Mouse (Mus musculus) intestine, embryonic 14.5 days (tissue): ENCODE data around the gene Wdr48. TPM values are rescaled to one million over a fixed set of nuclear protein-coding genes. Genes with fewer than 3 reads are reported as not detected.
A peak's percentile ranks its signal among the peaks of the same experiment; 100 is the strongest.

Experiments
- ATAC-seq: fragments of 200-750 bp; cut with Nextera tagmentation; replicated peaks from 2 replicates; pipeline ENCODE4 v1.8.0; 2017; ENCODE audit warnings: low read depth, moderate number of reproducible peaks, moderate TSS enrichment, moderate library complexity; ENCODE audit not compliant: low FRiP score, low TSS enrichment
- DNase-seq: peaks from one replicate; pipeline ENCODE4 v3.0.0-alpha.2; 2018; ENCODE audit warnings: low spot score
- H3K27ac ChIP-seq: fragments of 300-500 bp; sonication (generic); 2 replicates; pipeline ENCODE4 v1.5.1; 2014; ENCODE audit warnings: low read depth, mild to moderate bottlenecking, control low read depth
- H3K27me3 ChIP-seq: fragments of 300-500 bp; sonication (generic); replicated peaks from 2 replicates; pipeline ENCODE4 v1.6.1; 2014; ENCODE audit warnings: low read length, control low read depth; ENCODE audit not compliant: control insufficient read depth, insufficient read depth
- H3K36me3 ChIP-seq: fragments of 300-500 bp; sonication (generic); 2 replicates; pipeline ENCODE4 v1.6.1; 2014; ENCODE audit warnings: low read length, control low read depth; ENCODE audit not compliant: control insufficient read depth, insufficient read depth
- H3K4me1 ChIP-seq: fragments of 300-500 bp; sonication (generic); replicated peaks from 2 replicates; pipeline ENCODE4 v1.6.1; 2014; ENCODE audit warnings: low read length, control low read depth, mixed read lengths; ENCODE audit not compliant: control insufficient read depth, insufficient read depth
- H3K4me2 ChIP-seq: fragments of 300-500 bp; sonication (generic); 2 replicates; pipeline ENCODE4 v1.6.1; 2014; ENCODE audit warnings: low read length
- H3K4me3 ChIP-seq: fragments of 300-500 bp; sonication (generic); 2 replicates; pipeline ENCODE4 v1.5.1; 2014; ENCODE audit warnings: low read depth, low read length, control low read depth, mixed read lengths
- H3K9ac ChIP-seq: fragments of 300-500 bp; sonication (generic); 2 replicates; pipeline ENCODE4 v1.6.1; 2014; ENCODE audit warnings: mild to moderate bottlenecking, low read length
- H3K9me3 ChIP-seq: fragments of 300-500 bp; sonication (generic); 2 replicates; pipeline ENCODE4 v1.6.1; 2016; ENCODE audit warnings: low read length, control low read depth; ENCODE audit not compliant: control insufficient read depth
- WGBS: fragments of 180-500 bp; shearing (Covaris S2); extraction: QIAGEN DNeasy Blood & Tissue Kit; methylation state at CpG from one replicate; pipeline ENCODE4 v1.1.7; 2014; 5-methylcytosine and 5-hydroxymethylcytosine counted together
- polyA plus RNA-seq: library from polyadenylated mRNA; unstranded; fragments of >200 nt; fragmentation: Nextera tagmentation; extraction: Ambion mirVana; gene quantifications from 2 replicates; pipeline ENCODE4 v1.2.1, GENCODE M21; 2014

Wdr48 gene
- polyA plus RNA-seq, 1 experiment from 2014 or later: 49.0 TPM

DNA sequence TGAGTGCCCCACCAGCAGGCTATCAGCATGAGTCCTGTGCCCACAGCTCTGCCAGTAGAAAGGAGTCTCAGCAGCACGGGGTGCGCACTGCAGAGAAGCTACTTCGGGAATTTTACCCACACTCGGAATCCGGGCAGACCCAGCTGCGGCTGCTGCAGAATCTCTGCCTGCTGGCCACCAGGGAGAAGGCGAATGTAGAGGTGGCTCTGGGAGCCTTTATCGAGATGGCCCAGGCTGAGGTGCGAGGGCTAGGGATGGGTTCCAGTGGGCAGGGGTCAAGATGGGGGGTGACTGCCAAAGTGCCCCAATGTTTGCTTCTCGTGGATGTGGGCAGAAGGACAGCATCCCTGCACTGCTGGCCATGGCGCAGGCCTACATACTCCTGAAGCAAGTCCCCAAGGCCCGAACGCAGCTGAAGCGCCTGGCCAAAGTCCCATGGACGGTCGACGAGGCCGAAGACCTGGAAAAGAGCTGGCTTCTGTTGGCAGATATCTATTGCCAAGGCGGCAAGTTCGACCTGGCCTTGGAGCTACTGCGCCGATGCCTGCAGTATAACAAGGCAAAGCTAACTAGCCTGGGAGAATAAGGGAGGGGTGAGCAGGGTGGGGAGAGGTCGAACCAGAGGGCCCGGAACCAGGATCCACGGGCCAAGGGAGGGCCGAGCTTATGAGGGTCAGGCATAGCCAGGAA is 71.7 kb downstream of the Wdr48 start:
- no peak overlapping the region for H3K9ac ChIP-seq
- H3K4me3 ChIP-seq: no peak overlapping the region
- ATAC-seq: no peak
- H3K9me3 ChIP-seq: no peaks in the 10 kb centered on the region
- no peak overlapping the region for H3K4me2 ChIP-seq
- no peaks in the 10 kb centered on the region for H3K27me3 ChIP-seq
- no peaks in the 10 kb centered on the region for H3K36me3 ChIP-seq
- no peak for DNase-seq
- H3K4me1 ChIP-seq: peaks cover 13% of the 10 kb centered on the region; the same call in 1 of the 2 replicates
- no peak overlapping the region for H3K27ac ChIP-seq
- WGBS: 90% methylated on average over 26 of the region's 26 CpGs

DNA sequence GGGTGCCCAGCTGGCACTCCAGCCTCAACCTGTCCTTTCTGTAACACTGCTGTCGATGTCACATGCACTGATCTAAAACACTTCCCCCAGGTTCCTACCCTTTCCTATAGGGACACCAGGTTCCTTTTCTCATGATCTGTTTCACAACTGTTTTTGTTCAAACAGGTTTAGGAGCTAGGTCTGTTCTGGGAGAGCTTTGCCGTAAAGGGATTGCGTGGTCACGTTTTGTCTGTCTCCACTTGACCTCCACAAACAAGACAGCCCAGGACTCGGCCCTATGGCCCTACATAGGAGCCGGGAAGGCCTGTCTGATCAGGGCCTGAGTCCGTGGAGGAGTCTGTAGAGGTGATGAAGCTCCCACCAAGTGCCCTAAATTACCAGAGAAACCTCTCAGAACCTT is 75.1 kb downstream of the Wdr48 start:
- DNase-seq: no peak

DNA sequence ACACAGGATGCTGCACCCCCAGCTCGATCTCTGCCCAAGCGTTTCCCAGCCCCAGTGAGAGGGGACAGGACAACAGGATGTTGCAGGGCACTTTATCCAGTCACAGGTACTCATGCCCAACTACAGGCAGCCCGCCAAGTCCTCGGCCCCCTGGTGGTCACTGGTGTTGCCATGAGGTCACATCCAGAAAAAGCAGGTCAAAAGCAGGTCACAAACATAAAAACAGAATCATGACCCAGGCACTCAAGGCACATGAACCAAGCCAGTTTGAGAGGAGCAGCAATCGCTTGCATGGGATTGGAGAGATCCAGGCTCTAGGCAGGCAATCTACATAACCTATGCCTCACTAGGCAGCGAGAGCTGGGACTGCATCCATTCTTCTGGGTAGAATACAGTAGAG is 75.5 kb downstream of the Wdr48 start:
- DNase-seq (no peak), ATAC-seq (no peak)
- WGBS: 39% methylated on average over 6 of the region's 6 CpGs
- Histone ChIP-seq H3K4me1 (peaks cover 8% of the 10 kb centered on the region; the same call in 1 of the 2 replicates), H3K27me3 (no peaks in the 10 kb centered on the region), H3K27ac (peak overlapping the region; percentile 33; the same call in 1 of the 2 replicates), H3K9ac (no peak overlapping the region), H3K36me3 (peaks cover 27% of the 10 kb centered on the region), H3K9me3 (no peaks in the 10 kb centered on the region), H3K4me2 (no peak overlapping the region), H3K4me3 (no peak overlapping the region)

More for the DNA sequence above, 75.1 kb downstream of the Wdr48 start:
- Histone ChIP-seq H3K4me1 (peaks cover 8% of the 10 kb centered on the region; the same call in 1 of the 2 replicates), H3K36me3 (peaks cover 27% of the 10 kb centered on the region), H3K9me3 (no peaks in the 10 kb centered on the region), H3K27ac (no peak overlapping the region), H3K27me3 (no peaks in the 10 kb centered on the region), H3K9ac (no peak overlapping the region), H3K4me2 (no peak overlapping the region), H3K4me3 (no peak overlapping the region)
- ATAC-seq: no peak
- 78% methylated on average over 7 of the region's 7 CpGs for WGBS

DNA sequence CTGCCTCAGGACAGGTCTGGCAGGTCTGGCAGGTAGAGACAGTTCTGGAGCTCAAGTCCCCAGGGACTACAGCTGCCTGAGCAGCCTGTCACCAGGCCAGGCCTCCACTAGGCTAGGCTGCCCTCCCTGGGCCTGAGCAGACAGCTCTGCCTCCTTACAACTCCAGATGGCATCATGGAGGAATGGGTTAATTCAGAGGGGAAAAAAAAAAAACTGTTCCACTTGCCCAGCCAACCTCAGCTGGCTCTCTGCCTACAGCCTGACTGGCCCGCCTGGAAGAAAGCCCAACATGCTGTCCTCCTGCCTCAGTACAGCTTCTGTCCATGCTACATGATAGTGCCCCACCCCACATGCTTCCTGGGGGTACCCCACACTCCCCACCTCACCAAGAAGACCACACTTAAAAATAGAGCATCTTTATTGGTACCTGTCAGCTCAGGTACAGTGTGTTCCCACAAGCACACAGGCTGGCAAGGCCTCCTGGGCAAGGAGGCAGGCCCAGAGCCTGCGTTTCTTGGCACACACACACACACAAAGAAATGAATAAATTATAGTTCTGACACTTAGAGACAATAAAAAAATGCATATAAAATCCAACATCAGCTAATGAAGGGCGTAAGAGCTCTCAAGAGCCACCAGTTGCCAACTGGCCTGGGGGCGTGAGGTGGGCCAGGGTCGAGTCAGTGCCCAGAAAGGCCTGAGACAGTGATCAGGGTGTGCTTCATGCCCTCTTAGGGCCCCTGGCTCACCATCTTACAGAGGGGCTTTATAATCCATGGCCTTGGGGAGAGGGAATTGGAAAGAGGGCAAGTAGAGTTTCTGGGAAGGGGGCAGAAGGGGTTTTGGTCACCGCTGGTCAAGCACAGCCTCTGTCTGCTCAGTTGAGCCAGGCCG is 76.3 kb downstream of the Wdr48 start:
- WGBS: 84% methylated on average over 7 of the region's 7 CpGs
- Histone ChIP-seq H3K27ac (peak overlapping the region; percentile 33; the same call in 1 of the 2 replicates), H3K36me3 (peaks cover 30% of the 10 kb centered on the region), H3K9me3 (no peaks in the 10 kb centered on the region), H3K4me3 (no peak overlapping the region), H3K4me2 (no peak overlapping the region), H3K9ac (no peak overlapping the region), H3K4me1 (peaks cover 8% of the 10 kb centered on the region; the same call in 1 of the 2 replicates), H3K27me3 (no peaks in the 10 kb centered on the region)
- DNase-seq (no peak), ATAC-seq (no peak)

DNA sequence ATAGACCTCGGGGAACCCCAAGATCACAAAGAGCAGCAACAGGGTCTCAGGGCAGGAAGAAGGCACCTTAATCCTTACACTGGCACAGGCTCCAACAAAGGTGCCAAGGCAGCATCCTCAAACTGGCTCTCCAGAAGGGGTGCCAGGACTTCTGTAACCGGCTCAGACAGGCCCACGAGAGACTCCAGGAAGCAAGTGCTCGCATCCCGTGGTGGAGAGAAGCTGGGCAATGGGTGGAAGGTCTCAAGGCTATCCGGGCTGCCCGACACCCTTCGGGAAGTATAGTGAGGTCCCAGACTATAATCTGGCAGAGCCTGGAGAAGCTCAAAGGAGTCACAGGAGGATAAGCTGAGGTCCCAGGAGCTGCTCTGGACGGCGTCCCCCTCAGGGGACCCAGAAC is 77.5 kb downstream of the Wdr48 start:
- no peak overlapping the region for H3K9ac ChIP-seq
- H3K9me3 ChIP-seq: no peaks in the 10 kb centered on the region
- H3K4me3 ChIP-seq: no peak overlapping the region
- H3K4me1 ChIP-seq: peaks cover 17% of the 10 kb centered on the region
- H3K27me3 ChIP-seq: no peaks in the 10 kb centered on the region
- H3K4me2 ChIP-seq: no peak overlapping the region
- DNase-seq (no peak), ATAC-seq (no peak)
- H3K27ac ChIP-seq: no peak overlapping the region
- peaks cover 30% of the 10 kb centered on the region for H3K36me3 ChIP-seq
- WGBS: 94% methylated on average over 10 of the region's 10 CpGs

DNA sequence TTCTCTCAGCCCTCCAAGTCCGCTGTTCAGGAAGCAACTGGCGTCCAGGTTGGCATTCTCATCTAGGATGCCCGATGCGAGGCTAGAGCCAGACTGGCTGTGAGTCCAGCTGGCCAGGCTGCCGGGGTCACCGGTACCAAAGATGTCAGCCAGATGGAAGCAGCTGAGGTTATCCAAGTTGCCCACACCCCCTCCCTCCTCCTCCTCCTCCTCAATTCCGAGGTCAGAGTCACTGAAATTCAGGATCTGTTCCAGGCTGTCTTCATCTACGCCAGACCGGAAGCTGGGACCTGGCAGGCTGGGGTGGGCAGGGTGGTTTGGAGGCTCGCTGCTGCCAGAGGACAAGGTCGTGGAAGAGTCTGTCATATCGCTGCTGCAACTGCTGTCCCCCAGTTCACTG is 77.9 kb downstream of the Wdr48 start:
- Histone ChIP-seq H3K9ac (no peak overlapping the region), H3K27me3 (no peaks in the 10 kb centered on the region), H3K4me3 (no peak overlapping the region), H3K27ac (no peak overlapping the region), H3K4me1 (peaks cover 21% of the 10 kb centered on the region), H3K4me2 (no peak overlapping the region), H3K9me3 (no peaks in the 10 kb centered on the region), H3K36me3 (peaks cover 30% of the 10 kb centered on the region)
- 90% methylated on average over 12 of the region's 12 CpGs for WGBS
- ATAC-seq: no peak
- no peak for DNase-seq

DNA sequence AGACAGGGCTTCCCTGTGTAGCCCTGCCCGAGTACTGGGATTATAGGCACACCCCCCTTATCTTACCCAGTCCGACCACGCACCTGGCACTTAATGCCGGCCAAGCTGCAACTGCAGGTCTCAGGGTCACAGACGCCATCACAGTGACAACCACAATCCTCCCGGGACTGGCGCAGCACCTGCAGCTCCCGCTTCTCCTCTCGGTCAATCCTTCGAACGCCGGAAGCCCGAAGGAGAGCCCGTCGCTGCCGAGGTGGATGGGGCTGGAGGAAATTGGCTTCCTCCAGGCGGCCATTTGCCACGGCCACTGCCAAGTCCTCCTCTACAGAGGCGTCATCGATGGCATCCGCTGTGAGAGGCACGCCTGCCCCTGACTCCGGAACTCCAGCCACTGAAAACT is 78.6 kb downstream of the Wdr48 start:
- 93% methylated on average over 23 of the region's 23 CpGs for WGBS
- ATAC-seq: no peak

DNA sequence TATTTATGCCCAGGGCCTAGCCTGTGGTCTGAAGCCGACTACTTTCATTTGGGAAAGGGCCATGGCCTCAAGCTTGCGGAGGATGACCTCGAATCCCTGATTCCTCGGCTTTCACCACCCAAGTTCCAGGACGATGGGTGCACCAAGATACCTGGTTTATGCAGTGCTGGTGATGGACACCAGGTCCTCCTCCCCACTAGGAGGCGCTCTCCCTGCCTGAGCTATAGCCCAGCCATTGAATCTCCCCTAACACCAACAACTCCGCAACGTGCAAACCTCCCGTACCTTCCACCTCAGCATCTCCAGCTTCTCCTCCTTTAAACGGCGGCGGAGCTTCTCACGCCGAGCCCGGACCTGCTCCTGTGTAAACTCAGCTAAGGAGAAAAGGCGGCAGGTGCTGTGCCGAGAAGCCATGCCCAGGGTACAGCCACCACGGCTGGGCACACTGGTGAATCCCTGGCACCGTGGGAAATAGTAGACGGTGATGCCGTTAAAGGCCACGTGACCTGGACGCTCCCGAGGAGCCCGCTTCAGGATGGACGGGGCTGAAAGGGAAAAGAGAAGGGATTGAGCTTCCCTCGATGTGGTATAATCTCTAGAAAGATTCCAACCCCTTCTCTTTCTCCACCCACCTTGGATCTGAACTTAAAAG is 79.3 kb downstream of the Wdr48 start:
- H3K4me3 ChIP-seq: no peak overlapping the region
- WGBS: 91% methylated on average over 27 of the region's 27 CpGs
- no peak overlapping the region for H3K4me2 ChIP-seq
- peaks cover 30% of the 10 kb centered on the region for H3K36me3 ChIP-seq
- no peak for DNase-seq
- no peak overlapping the region for H3K9ac ChIP-seq
- no peak overlapping the region for H3K27ac ChIP-seq
- peaks cover 35% of the 10 kb centered on the region for H3K4me1 ChIP-seq
- no peaks in the 10 kb centered on the region for H3K27me3 ChIP-seq
- no peaks in the 10 kb centered on the region for H3K9me3 ChIP-seq
- no peak for ATAC-seq

More for the DNA sequence above, 78.6 kb downstream of the Wdr48 start:
- no peak overlapping the region for H3K4me2 ChIP-seq
- no peaks in the 10 kb centered on the region for H3K27me3 ChIP-seq
- H3K9ac ChIP-seq: no peak overlapping the region
- no peak overlapping the region for H3K27ac ChIP-seq
- H3K4me1 ChIP-seq: peaks cover 28% of the 10 kb centered on the region
- no peak for DNase-seq
- H3K36me3 ChIP-seq: peaks cover 30% of the 10 kb centered on the region
- H3K9me3 ChIP-seq: no peaks in the 10 kb centered on the region
- no peak overlapping the region for H3K4me3 ChIP-seq
